Mouse (Mus musculus) MN1 (cell line): ENCODE measurements around the gene Cwc27.

Experiments used
- DNase-seq: peaks from one replicate; pipeline ENCODE4 v3.0.0-alpha.2; 2016; ENCODE audit warnings: low spot score

Cwc27 gene

GRCm38 (mm10) chr13:104816635-104817571, at the start of gene Cwc27:
Gene Cwc27, minus strand, starts transcription at chr13:104817142.
- DNase-seq, result peak; percentile 95

GRCm38 (mm10) chr13:104866726-104867125, 49.8 kb upstream of the Cwc27 start:
- no peak for DNase-seq

GRCm38 (mm10) chr13:104863127-104863979, 46.4 kb upstream of the Cwc27 start, which contains the start of gene Shisal2b:
Gene Shisal2b, minus strand, starts transcription at chr13:104863893.
- no peak for DNase-seq

GRCm38 (mm10) chr13:104853645-104854044, 36.7 kb upstream of the Cwc27 start:
- no peak for DNase-seq

- DNase-seq, result no peak
These were observed 26.6 kb upstream of the Cwc27 start for GRCm38 (mm10) chr13:104843295-104844089.

GRCm38 (mm10) chr13:104841937-104842336, 25.0 kb upstream of the Cwc27 start:
- DNase-seq, result no peak

- DNase-seq, result no peak
These were observed 20.7 kb upstream of the Cwc27 start for GRCm38 (mm10) chr13:104837628-104838027.

- no peak for DNase-seq
These were observed 15.9 kb upstream of the Cwc27 start for GRCm38 (mm10) chr13:104832811-104833210.

- DNase-seq, result no peak
These were observed 8.5 kb upstream of the Cwc27 start for GRCm38 (mm10) chr13:104825470-104825869.

- DNase-seq, result no peak
These were observed 5.5 kb upstream of the Cwc27 start for GRCm38 (mm10) chr13:104822411-104822838.

GRCm38 (mm10) chr13:104821908-104822307, 5.0 kb upstream of the Cwc27 start:
- DNase-seq, result no peak

GRCm38 (mm10) chr13:104821192-104821591, 4.2 kb upstream of the Cwc27 start:
- DNase-seq, result no peak

GRCm38 (mm10) chr13:104817696-104818095, 754 bp upstream of the Cwc27 start:
- no peak for DNase-seq

GRCm38 (mm10) chr13:104816270-104816634, 690 bp downstream of the Cwc27 start:
- peak; percentile 67 for DNase-seq

- DNase-seq, result peak; percentile 78
These were observed 11.3 kb downstream of the Cwc27 start for GRCm38 (mm10) chr13:104805681-104806080.

GRCm38 (mm10) chr13:104799566-104800182, 17.3 kb downstream of the Cwc27 start:
- DNase-seq, result no peak

GRCm38 (mm10) chr13:104799067-104799466, 17.9 kb downstream of the Cwc27 start:
- no peak for DNase-seq

- DNase-seq, result no peak
These were observed 22.5 kb downstream of the Cwc27 start for GRCm38 (mm10) chr13:104794421-104794820.

GRCm38 (mm10) chr13:104792184-104792583, 24.8 kb downstream of the Cwc27 start, which contains the start of gene Srek1ip1:
Gene Srek1ip1, plus strand, starts transcription at chr13:104792484.
- no peak for DNase-seq

- peak; percentile 80 for DNase-seq
These were observed 27.3 kb downstream of the Cwc27 start for GRCm38 (mm10) chr13:104789663-104790062.

GRCm38 (mm10) chr13:104787260-104787659, 29.7 kb downstream of the Cwc27 start:
- DNase-seq, result no peak
